Mouse (Mus musculus) forebrain, embryonic 13.5 days (tissue): ENCODE results near the gene Map3k6. TPM values are rescaled to one million over a fixed set of nuclear protein-coding genes. Genes with fewer than 3 reads are reported as not detected.

Experiments
- ATAC-seq: fragments of 200-750 bp; cut with Nextera tagmentation; 2 replicates; pipeline ENCODE4 v1.8.0; 2017
- H3K27ac ChIP-seq: fragments of 300-500 bp; sonication (generic); 2 replicates; pipeline ENCODE4 v1.5.1; 2015; ENCODE audit warnings: inconsistent platforms, mild to moderate bottlenecking, moderate library complexity
- H3K27me3 ChIP-seq: fragments of 300-500 bp; sonication (generic); 2 replicates; pipeline ENCODE4 v1.6.1; 2015; ENCODE audit warnings: mild to moderate bottlenecking, inconsistent platforms
- H3K36me3 ChIP-seq: fragments of 300-500 bp; sonication (generic); 2 replicates; pipeline ENCODE4 v1.6.1; 2015; ENCODE audit warnings: mild to moderate bottlenecking, inconsistent platforms; ENCODE audit not compliant: poor library complexity, severe bottlenecking
- H3K4me1 ChIP-seq: fragments of 300-500 bp; sonication (generic); 2 replicates; pipeline ENCODE4 v1.6.1; 2015; ENCODE audit warnings: inconsistent platforms
- H3K4me2 ChIP-seq: fragments of 300-500 bp; sonication (generic); 2 replicates; pipeline ENCODE4 v1.6.1; 2015; ENCODE audit warnings: inconsistent platforms, mild to moderate bottlenecking, moderate library complexity
- H3K4me3 ChIP-seq: fragments of 300-500 bp; sonication (generic); 2 replicates; pipeline ENCODE4 v1.5.1; 2015; ENCODE audit warnings: mild to moderate bottlenecking, inconsistent platforms
- H3K9ac ChIP-seq: fragments of 300-500 bp; sonication (generic); 2 replicates; pipeline ENCODE4 v1.6.1; 2015; ENCODE audit warnings: mild to moderate bottlenecking, inconsistent platforms
- H3K9me3 ChIP-seq: fragments of 300-500 bp; sonication (generic); replicated peaks from 2 replicates; pipeline ENCODE4 v1.6.1; 2016; ENCODE audit warnings: inconsistent platforms
- WGBS: fragments of 180-500 bp; shearing (Covaris S2); methylation state at CpG from one replicate; pipeline ENCODE4 v1.1.7; 2015; 5-methylcytosine and 5-hydroxymethylcytosine counted together
- microRNA-seq: library from miRNA; unstranded; fragments of <30 nt; microRNA quantifications from one replicate; pipeline ENCODE4, GENCODE M21; 2016
- polyA plus RNA-seq: library from polyadenylated mRNA; unstranded; fragments of >200 nt; fragmentation: Nextera tagmentation; extraction: Ambion mirVana; gene quantifications from 2 replicates; pipeline ENCODE4 v1.2.1, GENCODE M21; 2015

Map3k6 gene
- polyA plus RNA-seq, 1 experiment from 2014 or later = 1.0 TPM

DNA sequence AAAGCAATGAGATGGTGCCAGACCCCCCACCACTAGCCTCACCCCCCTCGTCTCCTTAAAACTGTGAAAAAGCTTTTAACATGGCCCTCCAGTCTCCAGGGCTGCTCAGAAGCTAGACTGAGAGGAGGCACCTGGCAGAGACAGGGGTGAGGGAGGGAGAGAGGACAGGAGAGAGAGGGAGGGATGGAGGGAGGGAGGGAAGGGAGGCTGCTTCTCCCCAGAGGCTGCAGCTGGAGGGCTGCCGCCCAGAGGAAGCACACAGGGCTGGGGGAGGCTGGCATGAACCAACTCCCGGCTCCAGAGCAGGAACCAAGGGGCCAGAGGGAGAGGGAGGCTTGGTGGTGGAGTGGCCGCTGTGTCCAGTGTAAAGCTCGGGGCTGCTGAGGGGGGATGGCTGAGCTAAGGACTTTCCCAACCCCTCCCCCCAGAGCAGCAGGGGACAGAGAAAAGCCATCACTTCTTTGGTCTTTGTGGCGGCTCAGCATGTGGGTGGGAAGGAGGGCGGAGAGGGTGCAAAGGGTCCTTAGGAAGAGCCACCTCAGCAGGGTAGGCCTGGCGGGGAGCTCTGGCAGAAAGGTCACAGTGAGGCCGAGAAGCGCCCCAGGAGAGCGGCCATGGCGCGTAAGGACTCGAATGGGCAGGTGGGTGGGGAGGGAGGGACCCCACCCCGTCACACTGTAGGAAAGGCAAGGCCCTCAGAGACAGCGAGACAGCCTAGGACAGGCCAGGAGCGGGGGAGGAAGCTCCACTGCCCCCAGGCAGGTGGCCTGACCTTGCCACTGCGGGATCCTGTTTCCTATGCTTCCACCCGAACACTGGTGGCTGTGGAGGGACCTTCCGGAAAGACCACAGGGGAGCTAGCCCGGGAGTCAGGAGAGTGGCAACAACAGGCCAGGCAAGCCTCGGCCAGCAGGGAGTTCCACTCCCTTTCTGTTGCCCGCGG is 52.6 kb downstream of the Map3k6 start:
- peak overlapping the region; percentile 60 for H3K27ac ChIP-seq
- peaks cover 31% of the 10 kb centered on the region for H3K4me1 ChIP-seq
- H3K4me3 ChIP-seq = no peak overlapping the region
- H3K27me3 ChIP-seq = no peaks in the 10 kb centered on the region
- peaks cover 46% of the 10 kb centered on the region for H3K36me3 ChIP-seq
- peak; percentile 41; the same call in 1 of the 2 replicates for ATAC-seq
- H3K9ac ChIP-seq = peak overlapping the region; percentile 31; the same call in 1 of the 2 replicates
- H3K9me3 ChIP-seq = no peaks in the 10 kb centered on the region
- 14% methylated on average over 24 of the region's 24 CpGs for WGBS
- H3K4me2 ChIP-seq = peak overlapping the region; percentile 17

DNA sequence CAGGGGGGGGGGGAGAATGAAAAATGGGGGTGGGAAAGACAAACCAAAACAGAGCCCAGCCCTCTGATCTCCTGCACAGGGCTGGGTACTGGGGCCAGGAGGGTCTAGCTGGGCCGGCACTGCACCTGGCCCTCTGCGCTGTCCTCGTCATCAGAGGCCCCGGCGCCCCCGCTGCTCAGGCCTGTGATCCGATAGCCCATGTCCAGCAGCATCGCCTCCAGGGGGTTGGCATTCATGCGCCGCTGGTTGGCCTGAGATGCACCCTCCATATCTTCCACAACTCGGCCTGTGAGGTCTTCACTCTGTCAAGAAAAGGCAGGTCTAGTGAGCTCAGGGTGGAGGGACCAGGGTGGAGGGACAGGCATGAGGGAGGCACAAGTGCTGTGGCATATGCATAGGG is 53.5 kb downstream of the Map3k6 start:
- ATAC-seq = no peak
- no peaks in the 10 kb centered on the region for H3K27me3 ChIP-seq
- peaks cover 40% of the 10 kb centered on the region for H3K4me1 ChIP-seq
- no peak overlapping the region for H3K27ac ChIP-seq
- H3K9me3 ChIP-seq = no peaks in the 10 kb centered on the region
- peaks cover 48% of the 10 kb centered on the region for H3K36me3 ChIP-seq
- H3K9ac ChIP-seq = no peak overlapping the region
- H3K4me3 ChIP-seq = no peak overlapping the region
- 34% methylated on average over 11 of the region's 11 CpGs for WGBS
- no peak overlapping the region for H3K4me2 ChIP-seq

DNA sequence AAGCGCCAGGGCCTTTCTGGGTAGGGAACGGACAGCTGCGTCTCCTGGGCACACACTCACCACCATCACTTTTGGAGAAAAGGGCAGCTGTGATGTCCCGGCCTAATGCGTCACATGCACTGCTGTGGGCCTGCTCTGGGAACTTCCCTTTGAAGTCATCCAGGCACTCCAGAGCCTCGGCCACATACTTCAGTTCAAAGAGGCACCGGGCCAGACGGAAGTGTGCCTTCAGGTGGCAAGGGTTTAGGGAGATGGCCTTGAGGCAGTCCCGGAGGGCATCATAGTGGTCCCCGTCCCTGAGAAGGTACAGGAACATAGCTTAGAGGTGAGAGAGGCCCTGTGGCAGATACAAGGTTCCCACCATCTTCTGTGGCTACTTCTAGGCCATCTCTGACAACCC is 56.7 kb downstream of the Map3k6 start:
- 0 out of 2 replicates have a peak, but pooled peaks have one; percentile 3 for ATAC-seq
- WGBS = 75% methylated on average over 10 of the region's 10 CpGs
- Histone ChIP-seq H3K27ac (no peak overlapping the region), H3K4me2 (no peak overlapping the region), H3K9me3 (no peaks in the 10 kb centered on the region), H3K27me3 (no peaks in the 10 kb centered on the region), H3K4me3 (no peak overlapping the region), H3K9ac (0 out of 2 replicates have a peak overlapping the region, but pooled peaks have one; percentile 22), H3K36me3 (peaks cover 76% of the 10 kb centered on the region), H3K4me1 (peaks cover 52% of the 10 kb centered on the region)

DNA sequence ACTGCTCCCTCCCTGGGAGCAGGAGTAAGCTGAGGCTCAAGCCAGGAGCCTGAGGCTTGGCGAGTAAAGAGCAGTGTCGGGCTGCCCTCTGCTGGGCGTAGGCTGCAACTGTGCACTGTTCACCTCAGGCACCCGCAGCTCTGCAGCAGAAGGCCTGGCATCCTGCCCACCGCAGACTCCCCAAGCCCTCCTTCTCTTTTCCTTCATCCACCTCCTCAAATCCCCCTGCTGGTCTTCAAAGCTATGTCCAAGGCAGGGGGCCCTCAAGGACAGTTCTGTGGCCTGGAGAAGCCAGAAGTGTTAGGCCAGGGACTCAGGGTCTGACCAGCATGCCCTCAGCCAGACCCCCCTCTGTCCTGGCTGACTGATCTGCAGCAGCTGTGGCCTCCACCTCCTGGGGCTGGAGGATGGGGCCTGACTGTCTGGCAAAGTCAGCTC is 57.2 kb downstream of the Map3k6 start:
- H3K27me3 ChIP-seq = no peaks in the 10 kb centered on the region
- no peak overlapping the region for H3K4me2 ChIP-seq
- H3K9ac ChIP-seq = peak overlapping the region; percentile 48
- H3K36me3 ChIP-seq = peaks cover 80% of the 10 kb centered on the region
- H3K4me3 ChIP-seq = no peak overlapping the region
- WGBS = 2% methylated on average over 5 of the region's 5 CpGs
- H3K4me1 ChIP-seq = peaks cover 48% of the 10 kb centered on the region
- no peaks in the 10 kb centered on the region for H3K9me3 ChIP-seq
- peak; percentile 84 for ATAC-seq
- peak overlapping the region; percentile 87 for H3K27ac ChIP-seq

DNA sequence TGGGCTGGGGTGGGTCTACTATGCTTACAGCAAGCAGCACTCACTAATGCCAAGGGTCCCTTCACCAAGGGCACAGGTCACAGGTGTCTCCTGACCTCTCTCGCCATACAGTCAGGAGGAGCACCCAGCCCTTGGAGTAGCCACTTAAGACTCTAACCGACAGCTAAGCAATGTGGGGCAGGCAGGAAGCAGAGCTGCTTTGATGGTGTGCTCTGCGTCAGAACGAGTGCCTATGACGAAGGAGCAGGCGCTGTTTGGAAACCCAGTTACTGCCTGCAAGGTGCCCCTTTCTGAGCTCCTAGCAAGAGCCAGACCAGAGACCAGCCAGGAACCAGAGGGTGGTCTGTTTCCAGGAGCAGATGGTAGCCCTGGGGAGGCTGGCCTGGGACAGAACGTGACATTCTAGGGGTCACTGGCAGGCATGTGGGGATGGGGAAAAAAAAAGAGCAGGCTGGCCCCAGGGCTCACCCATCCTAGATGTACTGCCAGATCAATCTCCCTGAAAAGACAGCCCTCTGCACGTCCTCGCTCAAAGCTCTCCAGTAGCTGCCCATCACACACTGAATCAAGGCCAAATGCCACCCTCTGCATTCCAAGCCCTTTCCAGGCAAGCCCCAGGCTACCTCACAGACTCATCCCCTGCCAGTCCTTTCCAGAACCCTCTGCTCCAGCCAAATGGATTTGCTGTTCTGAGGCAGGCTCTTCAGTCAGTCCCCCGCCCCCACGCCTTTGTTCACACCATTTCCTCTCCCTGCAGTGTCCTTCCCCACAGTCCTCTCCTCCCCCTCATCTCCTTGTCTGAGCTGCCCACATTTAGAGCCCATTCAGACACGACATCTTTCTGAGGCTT is 58.1 kb downstream of the Map3k6 start:
- H3K4me3 ChIP-seq = no peak overlapping the region
- no peaks in the 10 kb centered on the region for H3K9me3 ChIP-seq
- no peak overlapping the region for H3K4me2 ChIP-seq
- WGBS = 39% methylated on average over 12 of the region's 12 CpGs
- ATAC-seq = peak; percentile 5; the same call in 1 of the 2 replicates
- peak overlapping the region; percentile 87 for H3K27ac ChIP-seq
- H3K36me3 ChIP-seq = peaks cover 81% of the 10 kb centered on the region
- peaks cover 39% of the 10 kb centered on the region for H3K4me1 ChIP-seq
- H3K9ac ChIP-seq = peak overlapping the region; percentile 40; the same call in 1 of the 2 replicates
- no peaks in the 10 kb centered on the region for H3K27me3 ChIP-seq

DNA sequence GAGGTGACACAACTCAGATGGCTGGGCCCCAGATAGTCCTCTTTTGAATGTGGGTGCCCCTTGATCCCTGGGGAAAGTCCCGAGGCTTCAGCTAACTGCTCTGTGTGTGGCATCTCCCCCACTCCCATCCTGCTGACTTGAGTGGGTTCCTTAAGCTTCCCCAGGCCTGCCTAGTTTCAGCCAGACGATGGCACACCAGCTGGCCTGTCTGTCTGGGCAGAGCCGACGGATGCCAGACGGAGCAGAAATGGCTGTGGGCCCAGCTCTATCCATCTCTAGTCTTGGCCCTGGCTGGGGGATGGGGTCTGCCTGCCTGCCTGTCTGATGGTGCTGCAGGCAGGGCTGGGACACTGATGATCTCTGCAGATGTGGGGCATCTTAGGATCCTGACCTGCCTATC is 59.1 kb downstream of the Map3k6 start:
- Histone ChIP-seq H3K36me3 (peaks cover 74% of the 10 kb centered on the region), H3K4me1 (peaks cover 33% of the 10 kb centered on the region), H3K4me2 (no peak overlapping the region), H3K9ac (no peak overlapping the region), H3K27me3 (no peaks in the 10 kb centered on the region), H3K9me3 (no peaks in the 10 kb centered on the region), H3K4me3 (no peak overlapping the region), H3K27ac (peak overlapping the region; percentile 87)
- WGBS = 64% methylated on average over 5 of the region's 5 CpGs
- peak; percentile 55; the same call in 1 of the 2 replicates for ATAC-seq

DNA sequence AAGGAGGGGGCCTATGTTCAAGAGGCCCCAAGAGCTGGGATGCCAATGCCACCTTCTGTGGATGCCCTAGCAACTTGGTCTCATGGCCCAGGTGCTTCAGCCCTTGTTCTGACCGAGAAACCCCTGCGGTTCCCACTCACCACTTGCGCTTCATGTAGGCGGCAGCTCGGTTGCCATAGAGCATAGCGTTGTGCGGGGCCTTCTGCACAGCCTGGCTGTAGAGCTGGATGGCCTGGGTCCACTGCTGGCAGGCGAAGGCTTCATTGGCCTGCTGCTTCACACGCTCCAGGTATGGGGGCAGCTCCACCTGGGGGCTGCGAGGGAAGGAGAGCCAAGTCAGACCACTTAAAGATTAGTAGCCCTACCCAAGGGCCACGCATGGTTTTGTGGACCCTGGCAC is 59.8 kb downstream of the Map3k6 start:
- no peak overlapping the region for H3K4me2 ChIP-seq
- no peaks in the 10 kb centered on the region for H3K9me3 ChIP-seq
- peaks cover 33% of the 10 kb centered on the region for H3K4me1 ChIP-seq
- no peak for ATAC-seq
- H3K36me3 ChIP-seq = peaks cover 72% of the 10 kb centered on the region
- WGBS = 92% methylated on average over 11 of the region's 11 CpGs
- peak overlapping the region; percentile 87 for H3K27ac ChIP-seq
- no peak overlapping the region for H3K4me3 ChIP-seq
- H3K27me3 ChIP-seq = no peaks in the 10 kb centered on the region
- H3K9ac ChIP-seq = no peak overlapping the region

DNA sequence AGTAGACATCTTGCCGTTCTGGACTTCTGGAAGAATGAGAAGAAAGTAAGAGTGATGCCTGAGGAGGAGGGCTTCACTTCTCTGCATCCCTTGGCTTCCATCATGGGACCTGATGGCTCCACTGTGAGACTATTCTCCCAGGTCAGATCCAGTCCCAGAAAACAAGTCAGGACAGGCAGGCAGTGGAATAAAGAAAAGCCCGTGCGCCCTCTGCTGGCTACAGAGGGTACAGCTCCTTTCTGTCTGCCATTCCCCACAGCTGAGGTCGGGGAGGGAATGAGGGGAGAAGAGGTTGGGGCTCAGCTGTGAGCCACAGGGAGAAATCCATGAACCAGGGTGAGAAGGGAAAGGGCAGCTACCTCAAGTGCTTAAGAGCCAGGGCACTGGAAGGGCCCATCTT is 61.2 kb downstream of the Map3k6 start:
- peaks cover 33% of the 10 kb centered on the region for H3K4me1 ChIP-seq
- no peaks in the 10 kb centered on the region for H3K9me3 ChIP-seq
- 24% methylated on average over 4 of the region's 4 CpGs for WGBS
- peaks cover 58% of the 10 kb centered on the region for H3K36me3 ChIP-seq
- no peak overlapping the region for H3K27ac ChIP-seq
- no peak overlapping the region for H3K9ac ChIP-seq
- no peak overlapping the region for H3K4me3 ChIP-seq
- no peak; the same call in 1 of the 2 replicates for ATAC-seq
- no peaks in the 10 kb centered on the region for H3K27me3 ChIP-seq
- no peak overlapping the region for H3K4me2 ChIP-seq

Small RNA genes lying within 50 kb of the gene (microRNA-seq; reads per million reads assigned to microRNA genes)
- gene Mir7017 = not detected

Other genes with a start within 250 kb of the Map3k6 start
- gene Ahdc1, start 229.6 kb upstream of the Map3k6 start, polyA plus RNA-seq = 7.3 and 8.1 TPM in 2 replicates
- 36.7 and 42.9 TPM in 2 replicates for gene Wasf2, start 110.3 kb upstream of the Map3k6 start, polyA plus RNA-seq
- gene Cd164l2, start 28.7 kb upstream of the Map3k6 start, polyA plus RNA-seq = 0.17 and 0.30 TPM in 2 replicates
- 0.33 and 0.57 TPM in 2 replicates for gene Gpr3, start 28.3 kb upstream of the Map3k6 start, polyA plus RNA-seq
- 0.43 and 0.59 TPM in 2 replicates for gene Sytl1, start 22.3 kb downstream of the Map3k6 start, polyA plus RNA-seq
- 85.8 and 94.5 TPM in 2 replicates for gene Tmem222, start 37.0 kb downstream of the Map3k6 start, polyA plus RNA-seq
- 14.0 and 16.9 TPM in 2 replicates for gene Wdtc1, start 112.7 kb downstream of the Map3k6 start, polyA plus RNA-seq
- 5.6 and 7.3 TPM in 2 replicates for gene Slc9a1, start 128.9 kb downstream of the Map3k6 start, polyA plus RNA-seq
- 0.27 TPM in 1 of 2 replicates, not detected in the other for gene Tent5b, start 239.3 kb downstream of the Map3k6 start, polyA plus RNA-seq